Mouse (Mus musculus): ENCODE data around the gene Tanc1. TPM values are rescaled to one million over a fixed set of nuclear protein-coding genes. Genes with fewer than 3 reads are reported as not detected.

Gene Tanc1
- total RNA-seq, 4 experiments from 2014 or later = 94.9 to 115 (median 106) TPM

- no peak for DNase-seq (ENCODE audit: low spot score in 2 of 2)
These were observed 103.2 kb downstream of the Tanc1 start for GRCm38 (mm10) chr2:59714992-59715391.

- DNase-seq (ENCODE audit: low spot score in 2 of 2) = no peak
These were observed 104.6 kb downstream of the Tanc1 start for GRCm38 (mm10) chr2:59716461-59716860.

DNA sequence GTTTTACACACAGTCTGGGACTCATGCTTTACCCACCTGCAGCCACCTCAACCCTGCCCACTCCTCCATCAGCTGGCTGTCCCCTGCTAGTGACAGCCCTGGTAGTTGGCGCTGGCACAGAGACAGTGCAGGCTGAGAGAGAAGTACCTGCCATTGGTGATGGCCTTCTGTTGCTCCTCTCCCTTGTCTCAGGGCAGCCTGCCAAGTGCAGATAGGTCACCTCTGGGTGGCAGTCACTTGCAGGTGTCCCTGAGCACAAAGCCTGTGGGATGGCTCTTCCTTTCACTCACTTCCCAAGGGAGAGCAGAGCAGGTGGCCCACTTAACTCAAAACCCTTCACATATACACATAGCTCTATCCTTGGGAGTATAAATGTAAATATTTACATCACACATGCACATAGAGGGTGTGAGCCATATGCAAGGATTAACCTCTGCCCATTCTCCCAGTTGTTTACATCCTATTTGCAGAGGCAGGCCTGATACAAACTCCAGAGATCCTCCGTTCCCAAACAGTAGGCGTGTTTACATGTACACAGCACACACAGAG is 106.0 kb downstream of the Tanc1 start:
- no peak for DNase-seq (ENCODE audit: low spot score in 2 of 2)

- no peak for DNase-seq (ENCODE audit: low spot score in 2 of 2)
These were observed 107.0 kb downstream of the Tanc1 start for GRCm38 (mm10) chr2:59718601-59719416.

DNA sequence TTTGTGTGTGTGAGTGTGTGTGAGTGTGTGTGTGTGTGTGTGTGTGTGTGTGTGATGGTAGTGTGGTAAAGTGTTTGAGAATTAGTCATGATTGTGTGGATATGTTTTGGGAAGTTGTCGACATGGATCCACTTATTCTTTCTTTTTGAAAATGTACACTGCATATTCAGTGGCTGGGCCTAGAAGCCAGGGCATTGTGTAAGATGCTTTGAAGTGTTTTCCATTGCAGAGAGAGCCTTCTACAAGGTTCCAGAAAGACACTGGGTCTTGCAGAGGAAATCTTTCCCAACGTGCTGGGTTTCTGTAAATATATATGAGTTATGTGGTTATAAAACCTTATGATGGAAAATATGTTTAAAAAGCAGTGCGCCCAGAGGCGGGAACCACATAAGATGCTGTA is 108.0 kb downstream of the Tanc1 start:
- no peak for DNase-seq (ENCODE audit: low spot score in 2 of 2)

GRCm38 (mm10) chr2:59721119-59721518 is 109.3 kb downstream of the Tanc1 start:
- DNase-seq (ENCODE audit: low spot score in 2 of 2) = no peak

DNA sequence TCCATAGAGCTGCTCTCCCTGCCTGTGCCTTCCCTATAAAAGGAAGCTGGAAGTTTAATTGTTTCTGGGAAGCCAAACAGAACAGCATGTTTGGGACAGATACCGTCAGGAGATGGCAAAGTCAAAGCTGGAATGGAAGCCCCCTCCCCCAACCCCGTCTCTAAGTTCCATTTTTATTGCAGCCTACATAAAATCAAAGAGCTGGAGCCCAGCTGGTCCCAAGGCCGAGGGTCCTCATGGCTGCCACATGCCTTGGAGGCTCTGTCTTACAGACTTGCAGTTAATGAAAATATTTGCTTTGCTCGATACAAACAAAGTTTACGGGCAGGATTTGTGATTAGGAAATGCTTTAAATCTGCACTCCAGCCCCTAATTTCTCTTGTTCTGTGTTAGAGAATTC is 109.9 kb downstream of the Tanc1 start:
- no peak for DNase-seq (ENCODE audit: low spot score in 2 of 2)

GRCm38 (mm10) chr2:59723311-59723710 is 111.5 kb downstream of the Tanc1 start:
- DNase-seq (ENCODE audit: low spot score in 2 of 2) = no peak

DNA sequence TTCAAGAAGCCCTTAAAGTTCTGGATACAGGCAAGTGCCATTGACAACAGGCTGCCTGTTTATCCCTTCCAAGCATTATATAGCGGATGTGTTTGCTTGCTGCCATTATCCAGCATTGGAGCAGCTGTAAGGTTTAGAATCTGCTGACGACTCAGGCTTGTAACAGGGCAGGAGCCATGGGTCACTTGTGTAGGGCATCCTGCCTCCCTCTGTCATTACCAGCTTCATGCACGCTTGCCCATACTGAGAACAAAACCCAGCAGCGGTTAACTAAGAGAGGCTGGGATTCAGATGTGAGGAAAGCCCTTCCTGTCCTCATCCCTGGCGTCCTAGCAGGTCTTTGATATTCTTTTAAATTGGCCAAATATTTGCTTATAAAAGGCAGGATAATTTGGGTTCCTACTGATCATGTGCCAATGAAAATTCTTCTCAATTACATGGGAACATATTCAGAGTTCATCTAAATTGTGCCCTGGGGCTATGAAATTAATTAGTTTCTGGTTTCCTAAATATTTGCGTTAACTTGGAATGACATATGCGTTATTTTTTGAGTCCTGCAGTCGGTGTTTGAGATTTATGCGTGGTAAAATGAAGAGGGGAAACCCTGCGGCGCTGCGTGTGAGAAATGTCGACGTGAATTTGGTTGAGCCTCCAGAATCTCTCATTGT is 113.8 kb downstream of the Tanc1 start:
- DNase-seq (ENCODE audit: low spot score in 2 of 2) = no peak

GRCm38 (mm10) chr2:59731831-59732230 is 120.0 kb downstream of the Tanc1 start:
- no peak for DNase-seq (ENCODE audit: low spot score in 2 of 2)

DNA sequence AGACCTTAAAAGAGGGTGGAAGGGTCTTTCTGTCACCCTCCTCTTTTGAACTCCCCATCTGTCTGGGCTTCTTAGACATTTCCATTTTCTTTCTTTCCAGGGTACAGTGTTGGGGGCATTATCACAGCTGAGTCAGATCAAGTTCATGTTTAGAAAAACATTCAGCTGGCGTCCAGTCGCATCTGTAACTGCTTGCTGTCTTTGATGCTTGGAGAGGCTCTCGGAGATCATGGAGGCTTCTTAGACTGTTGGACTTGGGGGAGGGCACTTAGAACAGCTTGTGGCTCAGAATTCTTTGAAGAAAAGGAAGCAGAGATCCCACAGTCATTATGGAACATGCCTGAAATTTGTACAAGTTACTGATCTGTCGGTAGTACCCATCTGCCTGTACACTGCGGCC is 121.6 kb downstream of the Tanc1 start:
- DNase-seq (ENCODE audit: low spot score in 2 of 2) = no peak

GRCm38 (mm10) chr2:59736401-59736898 is 124.6 kb downstream of the Tanc1 start:
- DNase-seq (ENCODE audit: low spot score in 2 of 2) = peak; percentile 60 to 70

GRCm38 (mm10) chr2:59737368-59737767 is 125.5 kb downstream of the Tanc1 start:
- no peak for DNase-seq (ENCODE audit: low spot score in 2 of 2)

- DNase-seq (ENCODE audit: low spot score in 2 of 2) = no peak
These were observed 126.5 kb downstream of the Tanc1 start for GRCm38 (mm10) chr2:59738356-59738755.

GRCm38 (mm10) chr2:59739036-59739435 is 127.2 kb downstream of the Tanc1 start:
- DNase-seq (ENCODE audit: low spot score in 2 of 2) = peak; percentile 21 to 42

DNA sequence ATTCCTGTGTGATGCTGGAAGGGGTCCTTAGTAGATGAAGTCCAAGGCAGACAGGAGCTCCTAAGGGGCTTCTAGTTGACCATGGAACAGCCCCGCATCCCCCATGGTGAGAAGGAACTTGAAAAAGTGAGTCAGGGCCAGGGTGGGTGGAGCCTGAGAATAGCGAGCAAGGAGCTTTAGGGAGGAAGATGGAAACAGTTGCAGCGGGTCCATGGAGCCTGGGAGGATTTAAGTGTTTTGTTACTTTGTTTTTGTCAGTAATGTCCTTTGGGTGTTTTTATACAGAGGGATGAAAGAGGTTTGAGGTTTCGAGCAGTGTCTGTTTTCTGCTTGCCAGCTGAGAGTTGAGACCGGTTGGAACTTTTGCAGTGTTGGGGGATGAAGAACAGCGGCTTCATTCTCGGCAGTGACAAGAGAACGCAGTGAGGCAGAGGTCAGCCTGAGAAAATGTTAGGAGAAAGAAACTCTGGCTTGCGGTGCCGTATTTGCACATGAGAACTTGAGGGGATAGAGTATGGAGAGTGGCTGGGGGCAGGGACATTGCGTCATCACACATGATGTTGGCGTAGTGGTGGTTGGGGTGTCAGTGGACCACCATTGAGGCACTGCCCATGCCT is 130.8 kb downstream of the Tanc1 start:
- no peak for DNase-seq (ENCODE audit: low spot score in 2 of 2)

DNA sequence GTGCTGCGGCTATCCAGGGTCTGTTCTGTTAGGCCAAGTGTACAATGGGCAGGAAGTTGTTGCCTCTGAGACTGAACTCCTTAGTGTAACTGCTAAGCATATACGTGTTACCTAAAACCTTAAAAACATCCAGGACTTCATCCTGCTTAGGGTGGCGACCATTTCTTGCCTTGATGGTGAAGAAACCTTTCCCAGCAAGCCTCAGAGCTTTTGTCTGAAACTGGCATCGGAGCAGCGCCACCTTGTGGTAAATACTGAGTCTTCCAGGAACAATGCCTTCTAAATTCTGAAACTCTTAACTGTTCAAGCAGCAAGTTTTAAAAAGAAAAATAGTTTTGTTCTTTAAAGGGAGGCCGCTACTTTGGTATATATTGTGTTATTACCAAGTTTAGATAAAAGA is 133.6 kb downstream of the Tanc1 start:
- peak in 1 of 2 experiments; percentile 69 for DNase-seq (ENCODE audit: low spot score in 2 of 2)

DNA sequence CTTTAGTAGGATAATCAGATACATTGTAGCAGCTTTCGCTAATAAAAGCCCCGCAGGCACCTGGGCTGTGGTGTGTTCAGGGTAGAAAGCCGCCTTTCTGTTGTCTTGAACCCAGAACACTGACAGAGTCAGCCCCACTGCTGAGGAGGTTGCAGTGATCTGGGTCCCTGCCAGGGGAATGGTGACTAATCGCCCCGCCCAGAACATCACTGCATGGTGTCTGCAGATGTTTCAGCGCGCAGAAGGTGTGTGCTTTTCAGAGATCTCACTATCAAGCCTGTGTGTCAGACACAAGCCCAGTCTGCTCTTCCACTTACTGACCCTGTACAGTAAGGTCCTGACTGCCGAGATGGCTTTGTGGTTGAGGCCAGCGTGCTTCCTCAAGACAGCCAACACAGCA is 134.2 kb downstream of the Tanc1 start:
- no peak for DNase-seq (ENCODE audit: low spot score in 2 of 2)

GRCm38 (mm10) chr2:59747757-59748156 is 135.9 kb downstream of the Tanc1 start:
- no peak for DNase-seq (ENCODE audit: low spot score in 2 of 2)

- no peak for DNase-seq (ENCODE audit: low spot score in 2 of 2)
These were observed 137.5 kb downstream of the Tanc1 start for GRCm38 (mm10) chr2:59749371-59749770.

- DNase-seq (ENCODE audit: low spot score in 2 of 2) = no peak
These were observed 139.3 kb downstream of the Tanc1 start for GRCm38 (mm10) chr2:59751172-59751571.

GRCm38 (mm10) chr2:59752148-59752547 is 140.3 kb downstream of the Tanc1 start:
- DNase-seq (ENCODE audit: low spot score in 2 of 2) = no peak

Data from layer of hippocampus, adult 8-10 months (tissue).